Mouse (Mus musculus) lung, embryonic 14.5 days (tissue): ENCODE data around the gene Soga1. TPM values are rescaled to one million over a fixed set of nuclear protein-coding genes. Genes with fewer than 3 reads are reported as not detected.

ENCODE experiments used
- ATAC-seq: fragments of 200-750 bp; cut with Nextera tagmentation; 2 replicates; pipeline ENCODE4 v1.8.0; 2017; ENCODE audit warnings: mild to moderate bottlenecking, moderate TSS enrichment, moderate library complexity; ENCODE audit not compliant: insufficient read depth
- DNase-seq: peaks from one replicate; pipeline ENCODE4 v3.0.0-alpha.2; 2015
- H3K27ac ChIP-seq: fragments of 300-500 bp; sonication (generic); 2 replicates; pipeline ENCODE4 v1.5.1; 2014; ENCODE audit warnings: low read depth, mild to moderate bottlenecking, moderate library complexity
- H3K27me3 ChIP-seq: fragments of 300-500 bp; sonication (generic); 2 replicates; pipeline ENCODE4 v1.6.1; 2014; ENCODE audit warnings: low read length, control low read depth; ENCODE audit not compliant: insufficient read depth
- H3K36me3 ChIP-seq: fragments of 300-500 bp; sonication (generic); 2 replicates; pipeline ENCODE4 v1.6.1; 2014; ENCODE audit warnings: control low read depth; ENCODE audit not compliant: insufficient read depth
- H3K4me1 ChIP-seq: fragments of 300-500 bp; sonication (generic); 2 replicates; pipeline ENCODE4 v1.6.1; 2014; ENCODE audit warnings: antibody characterized with exemption, control low read depth; ENCODE audit not compliant: insufficient read depth
- H3K4me2 ChIP-seq: fragments of 300-500 bp; sonication (generic); 2 replicates; pipeline ENCODE4 v1.6.1; 2014; ENCODE audit warnings: mild to moderate bottlenecking
- H3K4me3 ChIP-seq: fragments of 300-500 bp; sonication (generic); 2 replicates; pipeline ENCODE4 v1.5.1; 2014; ENCODE audit warnings: low read depth, low read length
- H3K9ac ChIP-seq: fragments of 300-500 bp; sonication (generic); 2 replicates; pipeline ENCODE4 v1.6.1; 2014
- H3K9me3 ChIP-seq: fragments of 300-500 bp; sonication (generic); 2 replicates; pipeline ENCODE4 v1.6.1; 2016; ENCODE audit warnings: low read depth, low read length, control low read depth
- CTCF ChIP-seq: IDR thresholded peaks from 2 replicates; pipeline ENCODE4 v1.5.1; 2016; ENCODE audit warnings: antibody characterized with exemption, low read depth
- WGBS: fragments of 180-500 bp; shearing (Covaris S2); extraction: QIAGEN DNeasy Blood & Tissue Kit; methylation state at CpG from one replicate; pipeline ENCODE4 v1.1.7; 2014; 5-methylcytosine and 5-hydroxymethylcytosine counted together
- polyA plus RNA-seq: library from polyadenylated mRNA; unstranded; fragments of >200 nt; fragmentation: Nextera tagmentation; extraction: Ambion mirVana; gene quantifications from 2 replicates; pipeline ENCODE4 v1.2.1, GENCODE M21; 2014

The Soga1 gene
- polyA plus RNA-seq, 1 experiment from 2014 or later = 8.9 TPM

- WGBS = under 1% methylated on average over 66 of the region's 66 CpGs
- Histone ChIP-seq H3K4me3 (peak within 1 kb of the TSS; percentile 75), H3K9me3 (no peaks in the 10 kb centered on the region), H3K27me3 (no peaks in the 10 kb centered on the region), H3K9ac (peak within 1 kb of the TSS; percentile 79), H3K27ac (peak within 1 kb of the TSS; percentile 38; the same call in 1 of the 2 replicates), H3K4me2 (peak within 1 kb of the TSS; percentile 67), H3K36me3 (peaks cover 16% of the 10 kb centered on the region), H3K4me1 (0 out of 2 replicates have a peak, but pooled peaks cover 6% of the 10 kb centered on the region)
- TF ChIP-seq CTCF = peak; percentile 68
- DNase-seq (peak; percentile 99), ATAC-seq (peak; percentile 97)
Observed at GRCm38 (mm10) chr2:156991470-156992319, 87.4 kb downstream of the Soga1 start, which contains the start of gene Ndrg3. Ndrg3 (minus strand) TSS chr2:156992056.

- Histone ChIP-seq H3K9me3 (no peaks in the 10 kb centered on the region), H3K4me2 (peak overlapping the region; percentile 67), H3K9ac (peak overlapping the region; percentile 79), H3K36me3 (peaks cover 10% of the 10 kb centered on the region), H3K4me3 (peak overlapping the region; percentile 75), H3K27me3 (no peaks in the 10 kb centered on the region), H3K27ac (no peak overlapping the region), H3K4me1 (0 out of 2 replicates have a peak, but pooled peaks cover 6% of the 10 kb centered on the region)
- no peak for TF ChIP-seq CTCF
- DNase-seq (peak; percentile 56), ATAC-seq (no peak)
- 3% methylated on average over 16 of the region's 16 CpGs for WGBS
Observed at GRCm38 (mm10) chr2:156990727-156991431, 88.2 kb downstream of the Soga1 start.

DNA sequence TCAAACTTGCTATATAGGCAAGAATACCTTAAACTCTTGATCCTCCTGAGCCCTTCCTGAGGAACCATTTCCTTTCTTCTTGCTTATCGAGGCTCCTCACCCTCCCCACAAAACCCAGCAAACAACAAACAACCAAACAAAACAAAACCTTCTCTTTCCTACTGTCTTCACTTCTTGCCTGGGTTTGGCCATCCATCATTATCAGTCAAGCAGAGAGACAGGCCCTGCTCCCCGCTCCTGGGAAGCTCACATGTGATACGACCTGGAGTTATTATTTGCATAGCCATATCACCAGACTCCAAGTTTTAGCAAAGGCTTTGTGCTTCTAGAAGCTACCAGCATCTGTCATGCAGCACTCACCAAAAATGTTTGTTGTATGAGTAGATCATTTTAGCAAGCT, 91.7 kb downstream of the Soga1 start:
- DNase-seq (no peak), ATAC-seq (no peak)
- Histone ChIP-seq H3K4me3 (no peak overlapping the region), H3K27ac (no peak overlapping the region), H3K9me3 (no peaks in the 10 kb centered on the region), H3K9ac (no peak overlapping the region), H3K4me1 (0 out of 2 replicates have a peak, but pooled peaks cover 6% of the 10 kb centered on the region), H3K36me3 (no peaks in the 10 kb centered on the region), H3K4me2 (no peak overlapping the region), H3K27me3 (no peaks in the 10 kb centered on the region)
- WGBS = 47% methylated on average over 3 of the region's 3 CpGs
- TF ChIP-seq CTCF = no peak

DNA sequence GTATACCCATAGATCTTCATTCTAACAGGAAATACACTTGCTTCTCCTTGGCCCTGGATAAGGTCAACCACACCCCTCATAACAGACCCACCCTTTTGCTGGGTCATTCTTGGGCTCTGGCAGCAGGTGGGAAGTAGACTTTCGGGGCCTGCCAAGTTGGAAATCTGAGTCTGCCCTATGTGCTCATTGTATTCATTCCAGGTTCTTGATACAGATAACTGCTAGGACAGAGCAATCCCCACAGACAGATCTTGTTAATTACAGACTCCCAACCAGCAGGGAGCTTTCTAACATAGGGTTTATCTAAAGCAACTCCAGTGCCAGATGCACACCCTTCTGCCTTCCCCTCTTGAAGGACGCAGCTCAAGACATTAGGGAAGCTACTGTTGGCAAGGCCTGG, 96.2 kb downstream of the Soga1 start:
- H3K4me2 ChIP-seq = no peak overlapping the region
- no peaks in the 10 kb centered on the region for H3K27me3 ChIP-seq
- no peak overlapping the region for H3K4me3 ChIP-seq
- DNase-seq (no peak), ATAC-seq (no peak)
- TF ChIP-seq CTCF = no peak
- no peak overlapping the region for H3K27ac ChIP-seq
- H3K4me1 ChIP-seq = no peaks in the 10 kb centered on the region
- 0 out of 2 replicates have a peak, but pooled peaks cover 4% of the 10 kb centered on the region for H3K36me3 ChIP-seq
- no peak overlapping the region for H3K9ac ChIP-seq
- 69% methylated on average over 2 of the region's 2 CpGs for WGBS
- no peaks in the 10 kb centered on the region for H3K9me3 ChIP-seq

GRCm38 (mm10) chr2:156981291-156981690, 97.8 kb downstream of the Soga1 start:
- DNase-seq (no peak), ATAC-seq (no peak)
- no peak overlapping the region for H3K4me2 ChIP-seq
- WGBS = 81% methylated on average over 4 of the region's 4 CpGs
- H3K4me1 ChIP-seq = no peaks in the 10 kb centered on the region
- H3K36me3 ChIP-seq = 0 out of 2 replicates have a peak, but pooled peaks cover 6% of the 10 kb centered on the region
- H3K27ac ChIP-seq = no peak overlapping the region
- no peaks in the 10 kb centered on the region for H3K27me3 ChIP-seq
- no peak for TF ChIP-seq CTCF
- no peaks in the 10 kb centered on the region for H3K9me3 ChIP-seq
- no peak overlapping the region for H3K9ac ChIP-seq
- H3K4me3 ChIP-seq = no peak overlapping the region

DNA sequence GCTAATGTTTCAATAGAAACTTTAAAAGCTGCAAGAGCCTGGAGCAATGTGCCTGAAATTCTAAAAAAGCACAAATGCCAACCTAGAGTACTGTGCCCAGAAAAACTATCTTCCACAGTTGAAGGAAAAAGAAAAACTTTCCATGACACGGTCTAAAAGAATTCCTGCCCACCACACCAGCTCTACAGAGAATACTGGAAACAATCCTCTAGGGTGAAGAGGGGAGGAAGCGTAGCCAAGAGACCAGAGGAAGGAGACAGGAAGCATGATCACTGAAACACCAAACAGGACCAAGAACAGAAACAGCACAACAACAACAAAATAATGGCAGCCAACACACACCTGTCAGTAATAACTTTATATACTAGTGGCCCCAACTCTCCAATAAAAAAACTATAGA, 99.0 kb downstream of the Soga1 start:
- Histone ChIP-seq H3K9ac (no peak overlapping the region), H3K4me3 (no peak overlapping the region), H3K4me2 (no peak overlapping the region), H3K9me3 (no peaks in the 10 kb centered on the region), H3K36me3 (0 out of 2 replicates have a peak, but pooled peaks cover 6% of the 10 kb centered on the region), H3K27me3 (no peaks in the 10 kb centered on the region), H3K4me1 (no peaks in the 10 kb centered on the region), H3K27ac (no peak overlapping the region)
- ATAC-seq (no peak), DNase-seq (no peak)
- no peak for TF ChIP-seq CTCF
- 83% methylated on average over 2 of the region's 2 CpGs for WGBS

DNA sequence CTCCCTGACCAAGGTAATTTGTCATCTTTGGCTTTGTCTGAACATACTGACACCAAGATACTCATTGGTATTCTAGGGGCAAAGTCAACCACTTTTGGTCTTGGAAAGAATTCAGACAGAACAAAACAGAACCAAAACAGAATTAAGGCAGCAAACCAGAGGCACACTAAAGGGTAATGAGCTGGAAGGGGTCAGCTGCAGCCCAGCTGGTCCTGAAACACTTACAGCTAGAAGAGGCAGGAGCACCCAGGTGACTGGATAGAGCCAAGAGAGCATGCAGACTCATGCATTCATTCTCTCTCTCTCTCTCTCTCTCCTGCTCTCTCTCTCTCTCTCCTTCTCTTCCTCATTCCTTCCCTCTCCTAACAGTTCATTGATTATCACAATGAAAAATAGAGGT, 102.3 kb downstream of the Soga1 start:
- Histone ChIP-seq H3K4me1 (no peaks in the 10 kb centered on the region), H3K27ac (no peak overlapping the region), H3K36me3 (0 out of 2 replicates have a peak, but pooled peaks cover 6% of the 10 kb centered on the region), H3K9ac (no peak overlapping the region), H3K4me3 (no peak overlapping the region), H3K27me3 (no peaks in the 10 kb centered on the region), H3K9me3 (no peaks in the 10 kb centered on the region), H3K4me2 (no peak overlapping the region)
- DNase-seq (no peak), ATAC-seq (no peak)
- no peak for TF ChIP-seq CTCF
